Mouse (Mus musculus) gastrocnemius, postnatal 36 days (tissue): Measurements from ENCODE around the gene D430041D05Rik. TPM values are rescaled to one million over a fixed set of nuclear protein-coding genes. Genes with fewer than 3 reads are reported as not detected.
"Not testable (repeated sequence)": the region's sequence is repeated elsewhere in the genome, so short reads cannot be mapped to it uniquely, and the experiment has no call there.

Experiments used
- DNase-seq, 2 experiments: peaks; one replicate each; pipeline ENCODE4 v3.0.0; 2022
- intact Hi-C: fragments of 180-260 bp; cut with DNase I; formaldehyde crosslinking; loops from one replicate; pipeline ENCODE4 v1.15.1; 2025
- total RNA-seq, 2 experiments: library from RNA; stranded (reverse); gene quantifications; 2 replicates each; pipeline ENCODE4 v1.2.3; 2021

Gene D430041D05Rik
- total RNA-seq, 2 experiments from 2014 or later, result 0.94 to 1.6 TPM

DNA sequence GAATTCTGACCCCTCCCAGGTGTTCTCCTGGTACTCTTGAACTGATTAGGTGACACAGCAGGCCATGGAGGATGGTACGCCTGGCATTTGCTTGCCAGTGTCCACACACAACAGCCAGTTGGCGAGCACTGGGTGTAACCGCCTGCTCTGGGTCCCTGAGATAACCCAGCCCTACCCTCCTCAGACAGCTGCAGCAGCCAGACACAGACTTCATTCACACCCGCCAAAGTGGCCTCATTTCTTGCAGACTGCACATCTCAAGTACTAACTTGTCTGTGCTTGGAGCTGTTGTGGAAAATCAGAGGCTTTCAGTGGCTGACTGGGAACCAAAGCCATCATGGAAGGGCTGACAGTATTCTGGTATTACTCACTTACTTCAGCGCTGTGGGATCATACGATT lies 280.6 kb downstream of the D430041D05Rik start:
- intact Hi-C loops, result loop anchor here (5.0 kb wide), 1 partner anchor 457 kb away; no protein-coding TSS in a partner anchor
- DNase-seq, result no peak

DNA sequence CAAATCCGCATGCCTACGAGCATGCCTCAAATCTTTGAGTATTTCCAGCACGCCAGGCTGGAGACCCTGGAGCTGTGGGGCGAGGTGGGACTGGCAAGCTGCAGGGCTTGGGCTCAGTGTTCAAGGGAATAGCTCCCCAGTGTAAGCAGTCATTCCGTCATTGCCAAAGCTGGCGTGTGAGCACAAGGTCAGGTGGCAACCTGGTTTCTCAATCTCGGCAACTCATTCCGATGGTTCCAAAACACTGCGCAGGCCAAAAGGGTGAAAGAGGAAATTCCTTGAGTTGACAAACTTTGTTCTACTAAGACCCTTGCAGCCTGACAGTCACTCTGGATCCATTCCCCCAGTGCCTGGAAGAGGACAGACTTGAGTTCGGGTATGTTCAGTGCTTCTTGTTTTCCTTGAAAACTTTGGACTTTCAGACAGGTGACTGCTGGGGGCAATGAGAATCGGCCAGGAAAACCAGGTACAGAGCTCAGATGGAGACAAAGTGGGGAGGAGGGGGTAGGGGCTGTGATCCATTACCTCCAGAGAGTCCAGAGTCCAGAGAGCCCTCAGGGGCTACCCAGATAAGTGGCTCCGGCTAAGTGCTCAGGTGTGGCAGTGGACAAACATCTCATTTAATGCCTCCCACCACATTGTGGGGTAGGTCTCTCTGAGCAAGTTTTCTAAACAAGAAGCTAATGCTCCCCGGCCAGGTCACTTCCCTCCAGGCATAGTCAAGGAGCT lies 281.8 kb downstream of the D430041D05Rik start:
- intact Hi-C loops, result loop anchor here (10.0 kb wide), 2 partner anchors 94 to 366 kb away; partner anchors contain the start of gene Hipk3
- no peak for DNase-seq

DNA sequence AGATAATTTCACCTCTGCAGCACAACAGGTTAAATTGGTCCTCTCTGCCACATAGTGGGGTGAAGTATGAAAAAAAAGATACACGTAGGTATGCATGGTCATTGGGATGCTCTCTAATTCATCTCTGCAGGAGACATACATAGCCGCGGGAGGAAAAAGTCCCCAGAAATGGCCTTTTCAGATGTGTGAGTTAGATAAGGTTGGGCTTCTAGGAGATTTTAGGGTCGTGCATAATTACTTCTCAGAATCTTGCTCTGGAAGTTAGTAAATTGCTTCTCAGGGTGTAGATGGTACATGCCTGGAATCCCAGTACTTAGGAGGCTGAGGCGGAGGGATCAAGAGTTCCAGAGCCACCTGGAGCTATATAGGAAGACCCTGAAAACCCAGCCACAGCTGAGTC lies 286.7 kb downstream of the D430041D05Rik start:
- no peak for DNase-seq
- intact Hi-C loops, result loop anchor here (10.0 kb wide), 2 partner anchors 89 to 371 kb away; partner anchors contain the start of gene Hipk3

DNA sequence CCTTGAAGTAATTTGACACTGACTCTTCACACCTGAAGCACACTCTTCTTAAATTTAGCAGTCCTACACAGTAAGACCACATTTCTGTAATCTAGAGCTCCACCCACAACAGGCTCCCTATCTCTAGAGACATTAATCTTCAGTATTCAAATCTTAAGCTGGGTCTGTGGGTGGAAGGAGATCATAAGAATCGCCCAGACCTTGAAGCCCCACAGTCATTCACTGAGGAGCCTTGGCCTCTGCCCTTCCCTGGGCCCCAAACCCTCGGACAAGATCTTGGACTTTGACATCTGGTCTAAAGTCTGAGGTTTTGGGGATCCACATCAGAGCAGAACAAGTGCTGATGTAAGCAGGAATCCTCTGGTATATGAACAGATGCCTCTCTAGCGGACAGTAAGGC lies 287.3 kb downstream of the D430041D05Rik start:
- intact Hi-C loops, result loop anchor here (10.0 kb wide), 2 partner anchors 89 to 371 kb away; partner anchors contain the start of gene Hipk3
- DNase-seq, result no peak

DNA sequence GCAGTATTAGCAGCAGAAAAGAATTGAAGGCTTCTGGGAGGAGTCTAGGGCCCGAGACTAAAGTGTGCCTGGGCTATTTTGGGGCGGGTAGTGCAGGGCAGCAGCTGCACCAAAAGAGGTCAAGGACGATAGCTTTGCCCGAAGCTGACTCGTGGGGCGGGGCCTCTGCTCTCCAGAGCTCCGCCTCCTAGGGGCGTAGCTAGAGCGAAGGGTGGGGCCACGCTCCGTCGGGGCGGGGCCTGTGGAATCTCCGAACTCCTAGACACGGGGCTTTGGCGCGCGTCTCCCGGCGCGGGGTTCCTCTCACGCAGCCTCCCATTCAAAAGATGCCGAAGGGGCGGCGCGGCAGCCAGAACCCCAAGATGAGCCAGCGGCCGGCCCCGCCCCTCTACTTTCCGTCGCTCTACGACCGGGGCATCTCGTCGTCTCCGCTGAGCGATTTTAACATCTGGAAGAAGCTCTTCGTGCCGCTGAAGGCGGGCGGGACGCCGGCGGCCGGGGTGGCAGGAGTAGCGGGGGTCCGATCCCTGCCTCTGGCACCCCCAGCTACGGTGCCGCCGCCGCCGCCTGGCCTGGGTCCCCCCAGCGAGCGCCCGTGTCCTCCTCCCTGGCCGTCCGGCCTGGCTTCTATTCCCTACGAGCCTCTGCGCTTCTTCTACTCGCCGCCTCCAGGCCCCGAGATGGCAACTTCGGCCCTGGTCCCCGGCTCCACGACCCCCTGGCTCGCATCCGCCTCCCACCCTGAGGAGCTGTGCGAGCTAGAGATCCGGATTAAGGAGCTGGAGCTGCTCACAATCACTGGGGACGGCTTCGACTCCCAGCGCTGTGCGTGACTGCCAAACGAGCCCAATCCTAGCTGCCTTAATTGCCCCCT lies 288.1 kb downstream of the D430041D05Rik start, which contains the start of gene A930018P22Rik:
Gene A930018P22Rik (plus strand): TSS at position 265 of the 874 bp plus-strand sequence.
- intact Hi-C loops, result loop anchor here (10.0 kb wide), 2 partner anchors 88 to 372 kb away; partner anchors contain the start of gene Hipk3
- peak; percentile 88 to 89 for DNase-seq

DNA sequence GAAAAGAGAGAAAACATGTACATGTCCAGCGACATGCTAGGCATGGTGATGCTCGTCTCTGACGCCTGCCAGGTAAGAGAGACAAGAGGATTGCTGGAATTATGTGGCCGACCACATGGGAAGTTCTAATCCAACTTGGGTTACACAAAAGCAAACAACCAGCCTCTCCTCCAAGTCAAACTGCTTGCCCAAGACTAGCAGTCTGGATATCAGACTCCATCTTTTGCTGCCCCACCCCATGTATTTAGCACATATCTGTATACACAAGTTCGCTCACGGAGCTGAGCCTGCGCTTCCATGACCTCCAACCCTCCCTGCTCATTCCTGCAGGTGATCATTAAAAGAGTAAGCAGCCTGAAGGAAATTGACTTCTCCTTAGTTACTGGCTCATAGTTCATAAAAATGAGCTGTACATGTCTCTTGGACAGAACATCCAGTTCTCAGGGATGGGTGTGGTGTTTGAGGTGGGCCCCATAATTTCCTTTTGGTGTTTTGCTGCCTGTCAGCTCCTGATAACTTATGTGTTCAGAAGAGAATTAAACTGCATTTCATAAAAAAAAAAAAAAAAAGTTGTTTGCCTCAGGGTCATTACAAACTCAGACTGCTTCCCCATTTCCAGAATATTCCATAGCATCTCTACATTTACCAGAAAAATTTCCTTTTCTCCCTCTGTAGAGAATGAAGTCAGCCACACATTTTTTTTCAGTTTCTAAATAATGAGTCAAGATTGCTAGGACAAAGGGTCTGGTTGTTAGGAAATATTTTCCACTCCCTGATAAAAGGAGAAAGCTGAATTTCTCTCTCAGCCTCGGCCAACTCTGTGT lies 288.9 kb downstream of the D430041D05Rik start:
- intact Hi-C loops, result loop anchor here (10.0 kb wide), 2 partner anchors 87 to 373 kb away; partner anchors contain the start of gene Hipk3
- no peak for DNase-seq

DNA sequence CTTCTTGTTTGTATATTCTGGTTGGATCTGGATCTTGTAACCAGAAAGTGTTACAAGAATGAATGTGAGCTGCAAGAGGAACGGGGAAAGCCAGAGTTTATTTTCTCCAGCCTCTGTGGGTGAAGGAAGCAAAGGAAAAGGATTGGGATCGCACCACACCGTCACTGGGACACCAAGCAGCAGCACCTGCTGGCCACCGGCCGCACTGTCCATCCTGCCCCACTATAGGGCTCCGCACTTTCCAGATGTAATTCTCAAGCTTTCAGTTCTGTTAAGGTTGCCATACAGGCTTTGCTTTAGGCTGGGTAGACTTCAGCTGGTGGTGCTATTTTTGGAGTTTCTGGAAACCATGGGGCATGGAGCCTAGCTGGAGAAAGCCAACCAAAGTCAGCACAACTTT lies 290.5 kb downstream of the D430041D05Rik start:
- DNase-seq, result no peak
- intact Hi-C loops, result loop anchor here (10.0 kb wide), 2 partner anchors 86 to 374 kb away; partner anchors contain the start of gene Hipk3

DNA sequence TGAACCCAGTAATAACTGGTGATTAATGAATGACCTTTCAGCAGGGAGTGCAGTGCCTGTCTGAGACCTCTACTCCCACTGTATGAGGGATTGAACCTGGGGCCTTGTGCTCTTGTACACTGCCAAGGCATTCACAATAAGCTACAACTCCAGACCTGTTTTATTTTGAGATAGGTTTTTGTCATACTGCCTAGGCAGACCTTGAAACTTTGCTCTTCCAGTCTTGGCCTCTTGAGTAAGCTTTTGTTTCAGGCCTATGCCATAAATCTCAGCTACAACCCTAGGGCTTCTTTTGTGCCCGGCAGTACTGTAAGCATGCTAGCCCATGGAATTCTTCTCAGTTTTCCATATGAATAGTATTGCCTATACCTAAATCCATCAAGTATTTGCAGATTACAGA lies 291.7 kb downstream of the D430041D05Rik start:
- no peak for DNase-seq
- intact Hi-C loops, result no loop called here

DNA sequence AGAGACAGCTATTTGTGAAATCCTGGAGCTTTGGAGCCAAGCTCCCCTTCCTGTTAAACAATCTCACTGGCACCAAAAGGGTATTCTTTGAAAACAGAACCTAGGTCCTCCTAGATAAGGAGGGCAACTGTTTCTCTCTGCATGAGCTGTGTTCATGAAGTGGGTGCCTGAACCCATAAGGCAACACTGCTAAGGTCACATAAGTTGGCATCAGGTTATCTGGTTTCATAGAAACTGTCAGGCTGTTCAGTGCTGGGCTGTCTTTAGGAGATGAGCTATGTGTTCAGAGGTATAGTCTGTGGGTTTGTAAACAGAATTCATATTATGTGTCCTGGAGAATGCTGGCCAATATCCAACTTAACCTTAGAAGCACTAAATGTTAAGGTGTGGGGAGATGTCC lies 293.6 kb downstream of the D430041D05Rik start:
- DNase-seq, intact Hi-C loops: not testable (repeated sequence)

DNA sequence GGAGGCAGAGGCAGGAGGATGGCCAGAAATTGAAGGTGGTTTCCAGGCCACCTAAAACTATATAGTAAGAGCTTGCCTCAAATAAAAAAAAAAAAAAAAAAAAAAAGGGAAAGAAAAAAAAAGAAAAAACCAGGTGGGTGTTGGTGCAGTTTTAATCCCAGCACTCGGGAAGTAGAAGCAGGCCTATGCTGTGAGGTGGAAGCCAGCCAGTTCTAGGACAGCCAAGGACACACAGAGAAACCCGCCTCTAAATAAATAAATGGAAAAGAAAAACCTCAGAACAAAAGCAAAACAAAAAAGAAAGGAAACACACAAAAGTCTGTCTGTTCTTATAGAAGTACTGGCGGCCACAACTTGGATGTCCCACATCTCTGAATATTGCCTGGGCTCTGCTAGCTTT lies 295.9 kb downstream of the D430041D05Rik start:
- intact Hi-C loops, result no loop called here
- DNase-seq, result no peak

DNA sequence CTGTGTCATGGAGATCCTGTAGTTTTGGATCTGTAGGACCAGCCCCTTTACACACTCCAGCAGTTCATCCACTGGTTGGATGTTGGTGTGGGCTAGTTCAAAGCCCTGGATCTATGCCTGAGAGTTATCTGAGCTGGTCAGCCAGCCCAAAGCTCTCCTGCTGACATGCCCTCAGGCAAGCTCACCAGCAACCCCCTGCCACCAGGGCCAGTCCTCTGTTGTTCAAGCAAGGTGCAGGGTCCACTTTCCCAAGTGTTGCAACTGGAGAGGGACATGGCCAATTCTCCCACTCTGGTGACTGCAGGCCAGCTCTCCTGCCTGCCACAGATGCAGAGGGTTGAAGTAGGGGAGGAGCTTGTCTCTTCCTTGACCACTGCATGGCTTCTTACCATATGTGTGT lies 297.2 kb downstream of the D430041D05Rik start:
- DNase-seq, intact Hi-C loops: not testable (repeated sequence)

DNA sequence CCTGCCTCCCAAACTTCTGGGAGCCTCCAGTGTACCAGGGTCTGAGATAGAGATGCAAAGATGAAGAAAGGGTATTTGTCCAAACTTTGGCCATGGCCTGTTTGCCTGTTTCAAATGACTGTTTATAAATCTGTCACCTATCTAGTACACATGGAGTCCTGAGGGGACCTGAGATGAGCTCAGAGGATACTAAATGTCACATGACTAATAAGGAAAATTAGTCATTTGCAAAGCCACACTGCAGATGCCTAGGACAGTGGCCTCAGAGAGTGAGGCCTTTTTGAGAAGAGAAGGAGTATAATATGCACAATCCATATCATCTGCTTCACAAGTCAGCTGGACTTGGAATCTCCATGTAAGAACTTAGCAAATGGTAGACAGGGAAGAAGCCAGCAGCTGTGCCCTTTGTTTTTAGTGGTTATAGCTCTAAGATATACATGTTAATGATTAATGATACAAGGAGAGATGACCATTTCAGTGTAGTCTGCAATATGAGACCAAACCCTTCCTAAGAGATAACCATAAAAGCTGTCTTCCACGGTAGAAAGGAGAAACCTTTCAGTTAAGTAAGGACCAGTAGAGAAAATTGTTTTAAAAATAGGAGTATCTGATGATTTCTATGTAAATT lies 299.5 kb downstream of the D430041D05Rik start:
- intact Hi-C loops, result not testable (repeated sequence)

DNA sequence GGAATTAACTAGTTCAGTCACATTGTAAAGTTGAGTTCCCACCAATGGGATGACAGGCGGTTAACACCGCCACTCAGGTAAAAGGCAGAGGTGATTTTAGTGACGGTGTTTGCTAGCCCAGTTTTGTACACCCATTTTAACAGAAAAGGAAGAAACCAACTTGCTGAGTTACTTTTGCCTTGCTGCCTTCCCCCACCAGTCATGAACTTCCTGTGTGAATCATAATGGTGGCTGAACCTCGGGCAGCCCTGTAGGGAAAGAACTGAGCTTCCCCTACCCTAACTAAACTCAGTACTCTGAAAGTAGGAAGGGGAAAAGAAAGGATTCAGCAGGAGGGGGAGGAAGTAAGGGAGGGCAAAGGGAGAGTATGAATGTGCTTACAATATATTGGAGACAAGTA lies 300.8 kb downstream of the D430041D05Rik start:
- no peak for DNase-seq

More for the DNA sequence above, 299.5 kb downstream of the D430041D05Rik start:
- not testable (repeated sequence) for DNase-seq

DNA sequence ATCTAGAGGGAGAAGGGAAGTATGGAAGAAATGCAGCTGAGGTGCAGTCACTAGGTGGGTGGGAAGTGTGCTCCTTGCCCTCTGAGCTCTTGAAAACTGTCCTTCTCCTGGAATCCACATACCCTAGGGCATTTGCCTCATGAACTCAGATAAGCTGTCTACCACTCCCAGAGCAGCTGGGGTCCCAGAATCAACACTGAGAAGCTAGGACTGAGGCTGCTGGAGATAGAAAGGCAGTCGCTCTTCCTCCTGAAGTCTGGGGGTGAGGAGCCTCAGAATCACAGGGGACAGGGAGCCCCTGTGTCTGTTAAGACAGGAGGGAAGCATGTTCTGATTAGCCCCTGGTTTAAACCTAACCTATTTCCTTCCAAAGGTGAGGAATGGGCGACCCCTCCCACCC lies 301.3 kb downstream of the D430041D05Rik start:
- intact Hi-C loops, result no loop called here
- no peak for DNase-seq

More for the DNA sequence above, 300.8 kb downstream of the D430041D05Rik start:
- intact Hi-C loops, result no loop called here

DNA sequence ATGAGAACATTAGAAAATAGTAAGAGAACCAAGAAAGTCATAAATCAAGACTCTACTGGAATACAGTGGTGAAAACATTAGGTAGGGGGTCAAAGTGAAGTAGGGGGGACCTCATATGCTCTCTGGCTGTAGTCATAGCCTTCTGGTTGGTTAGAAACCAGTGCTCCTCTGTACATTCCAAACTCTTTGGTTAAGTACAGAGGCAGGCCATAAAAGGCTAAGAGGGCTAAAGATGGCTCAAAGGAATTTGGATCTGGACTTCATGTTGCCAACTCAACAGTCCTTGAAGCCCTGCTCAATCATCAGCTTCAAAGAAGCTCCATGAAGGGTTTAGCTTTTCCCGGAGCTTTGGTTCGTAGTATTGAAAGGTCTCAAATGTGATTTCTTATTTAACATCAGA lies 301.8 kb downstream of the D430041D05Rik start:
- DNase-seq, intact Hi-C loops: not testable (repeated sequence)

DNA sequence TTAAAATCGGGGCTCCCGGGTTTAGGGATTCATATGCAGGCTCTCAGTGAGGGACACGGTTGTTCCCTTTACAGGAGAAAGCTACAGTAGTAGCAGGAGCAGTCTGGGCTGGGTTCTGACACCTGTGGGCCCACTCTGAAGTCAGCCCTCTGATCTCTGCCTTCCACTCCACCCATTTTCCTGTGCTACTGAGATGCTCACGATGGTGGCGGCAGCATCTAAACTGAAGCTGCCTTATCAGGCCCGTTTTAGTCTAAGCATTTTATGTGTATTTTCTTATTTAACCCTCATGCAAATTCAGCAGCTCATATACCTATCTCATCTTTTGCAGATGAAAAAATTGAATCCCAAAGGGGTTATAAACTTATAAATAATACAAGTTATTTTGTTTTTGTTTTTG lies 306.0 kb downstream of the D430041D05Rik start:
- intact Hi-C loops, result no loop called here
- no peak for DNase-seq

DNA sequence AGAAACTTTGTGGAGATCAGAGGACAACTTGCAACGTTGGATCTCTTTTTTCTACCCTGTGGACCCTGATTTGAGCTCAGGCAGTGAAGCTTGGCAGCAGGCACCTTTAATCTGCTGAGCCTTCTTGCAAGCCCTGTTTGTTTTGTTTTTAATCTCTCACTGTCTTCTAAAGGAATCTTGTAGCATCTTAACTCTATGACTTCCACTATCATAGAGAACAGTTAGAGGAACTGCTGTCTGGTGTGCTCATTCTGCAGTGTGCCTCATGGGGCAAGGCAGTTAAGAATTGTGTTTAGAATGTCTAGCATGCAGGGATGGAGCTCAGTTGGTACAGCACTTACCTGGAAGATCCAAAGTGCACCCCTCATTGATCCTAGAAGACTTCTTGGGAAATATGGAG lies 310.9 kb downstream of the D430041D05Rik start:
- intact Hi-C loops, result no loop called here
- no peak for DNase-seq

DNA sequence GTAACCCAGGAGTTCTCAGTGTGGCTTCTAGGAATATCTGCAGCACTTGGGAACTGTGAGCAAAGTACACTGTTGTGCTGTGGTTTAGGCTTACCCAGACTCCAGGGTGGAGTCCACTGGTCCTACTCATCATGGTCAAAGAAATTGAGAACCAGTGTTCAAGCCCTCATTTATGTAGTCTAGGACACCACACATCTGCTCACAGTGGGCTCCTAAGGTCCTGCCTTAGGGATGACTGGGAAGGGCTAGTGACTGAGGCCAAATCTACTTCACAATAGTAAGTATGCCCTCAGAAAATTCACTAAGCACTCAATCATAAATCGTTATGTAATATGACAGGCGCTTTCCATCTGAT lies 311.6 kb downstream of the D430041D05Rik start:
- intact Hi-C loops, result no loop called here
- no peak for DNase-seq

DNA sequence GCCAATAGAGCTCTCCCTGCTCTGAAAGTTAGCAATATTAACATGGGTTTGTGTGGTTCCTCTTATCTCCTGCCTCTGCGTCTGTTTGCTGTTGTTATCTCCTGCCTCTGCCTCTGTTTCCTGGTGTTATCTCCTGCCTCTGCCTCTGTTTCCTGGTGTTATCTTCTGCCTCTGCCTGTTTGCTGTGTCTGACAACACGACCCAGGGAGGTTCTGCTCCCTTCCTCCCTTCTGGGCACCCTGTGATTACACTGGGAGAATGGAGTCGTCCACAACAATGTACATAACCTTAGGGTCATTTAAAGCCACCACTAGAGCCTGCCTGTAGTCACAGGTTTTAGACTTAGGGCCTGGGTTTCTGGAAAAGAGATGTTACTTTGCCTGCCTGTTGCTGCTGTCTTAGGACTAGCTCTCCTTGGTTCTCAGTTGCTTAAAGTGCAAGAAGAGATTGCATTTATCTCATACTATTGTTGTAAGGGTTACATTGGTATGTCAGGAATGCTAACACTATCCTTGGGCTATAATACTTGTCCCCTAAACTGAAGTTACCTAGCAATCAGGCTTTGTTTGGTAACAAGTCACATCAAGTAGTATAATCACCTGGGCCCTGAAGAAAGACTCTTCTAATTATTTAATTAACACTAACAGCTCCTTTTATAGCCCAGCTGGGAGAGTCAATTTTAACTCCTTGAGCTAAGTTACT lies 312.1 kb downstream of the D430041D05Rik start:
- no peak for DNase-seq
- intact Hi-C loops, result no loop called here
